Mouse (Mus musculus) ovary, postnatal 36 days (tissue): ENCODE measurements around the gene Kndc1.
A peak's percentile ranks its signal among the peaks of the same experiment; 100 is the strongest.

Experiments
- DNase-seq: peaks from one replicate; pipeline ENCODE4 v3.0.0; 2022; ENCODE audit warnings: low spot score, mixed read lengths

Gene Kndc1

DNA sequence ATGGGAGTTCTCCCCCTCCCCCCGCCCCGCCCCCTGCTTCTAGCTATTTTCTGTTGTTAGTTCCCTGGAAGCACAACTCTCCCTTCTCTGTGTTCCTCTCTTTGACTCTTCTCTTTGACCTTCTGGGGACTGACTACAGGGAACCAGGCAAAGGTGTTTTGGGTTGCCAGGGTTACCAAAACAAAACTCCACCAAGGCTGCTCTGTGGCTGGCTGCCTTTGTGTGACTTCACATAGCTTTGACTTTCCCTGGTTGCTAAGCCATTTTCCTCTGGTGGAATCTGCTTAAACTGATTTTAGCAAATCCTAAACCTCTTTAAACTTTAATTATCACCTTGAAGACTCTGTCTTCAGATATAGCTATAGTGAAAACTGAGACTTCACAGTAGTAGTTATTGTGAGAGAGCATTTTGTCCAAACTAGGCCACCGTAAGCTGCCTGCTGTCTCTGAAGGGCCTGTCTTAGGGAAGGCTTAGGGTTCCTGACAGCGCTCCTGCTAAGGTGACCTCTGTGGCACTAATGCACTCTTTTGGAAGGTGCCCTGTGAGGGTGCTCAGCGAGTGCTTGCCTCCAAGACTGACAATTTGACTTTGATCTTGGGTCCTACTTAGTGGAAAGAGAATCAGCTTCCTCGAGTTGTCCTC, 57.6 kb downstream of the Kndc1 start:
- DNase-seq: no peak

DNA sequence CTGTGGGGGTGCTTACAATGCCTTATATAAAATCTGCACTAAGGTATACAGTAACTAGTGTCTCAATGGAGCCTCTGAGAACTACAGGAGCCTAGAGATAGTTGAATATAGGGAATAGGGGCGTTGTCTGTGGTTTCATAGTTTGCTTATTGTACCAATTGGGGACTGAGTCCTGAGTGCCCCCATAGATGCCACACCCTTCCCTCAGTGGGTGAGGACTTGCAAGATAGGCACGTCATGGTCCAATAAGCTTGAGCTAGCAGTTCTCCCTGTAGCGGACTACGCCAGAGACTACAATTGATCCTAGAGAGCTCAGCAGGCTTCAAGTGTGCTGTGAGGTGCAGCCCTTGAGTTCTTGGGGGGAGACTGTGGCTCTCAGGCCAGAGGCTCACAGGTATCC, 61.0 kb downstream of the Kndc1 start:
- DNase-seq: peak; percentile 23

DNA sequence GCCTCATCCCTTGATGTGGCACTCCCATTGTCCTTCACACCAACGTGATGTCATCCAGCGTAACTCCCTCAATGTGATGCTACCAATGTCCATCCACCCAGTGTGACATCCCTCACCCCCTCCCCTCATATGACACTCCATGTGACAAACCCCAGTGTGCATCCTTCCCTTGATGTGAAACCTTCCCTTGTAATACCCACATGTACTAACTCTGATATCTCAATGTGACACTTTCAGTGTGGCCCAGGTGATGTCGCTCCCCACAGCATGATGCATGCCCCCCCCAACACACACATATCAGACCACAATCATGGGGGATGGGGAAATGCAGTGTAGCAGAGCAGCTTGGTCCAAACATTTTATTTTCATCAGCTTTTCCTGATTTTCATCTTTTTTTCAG, 62.2 kb downstream of the Kndc1 start:
- no peak for DNase-seq

DNA sequence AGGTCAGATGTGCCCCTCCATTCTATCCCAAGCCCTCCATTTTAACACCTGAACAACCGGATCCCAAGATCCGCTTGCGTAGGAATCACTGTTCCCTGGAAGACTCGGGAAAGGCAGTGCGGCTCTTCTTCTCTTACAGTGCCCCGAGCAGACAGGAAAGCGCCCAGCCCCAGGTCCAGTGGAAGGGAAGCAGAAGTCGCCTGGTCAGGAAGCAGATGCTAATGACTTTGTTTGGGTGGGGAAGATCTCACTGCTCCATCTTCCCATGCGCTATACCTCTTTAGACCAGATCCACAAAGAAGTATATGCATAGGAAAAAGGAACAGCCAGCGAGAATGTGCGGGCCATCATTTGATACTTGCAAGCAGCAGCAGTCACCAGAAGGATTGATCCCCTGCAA, 62.9 kb downstream of the Kndc1 start:
- no peak for DNase-seq

- peak; percentile 85 for DNase-seq
Observed at GRCm38 (mm10) chr7:139957958-139958357, 63.5 kb downstream of the Kndc1 start.

DNA sequence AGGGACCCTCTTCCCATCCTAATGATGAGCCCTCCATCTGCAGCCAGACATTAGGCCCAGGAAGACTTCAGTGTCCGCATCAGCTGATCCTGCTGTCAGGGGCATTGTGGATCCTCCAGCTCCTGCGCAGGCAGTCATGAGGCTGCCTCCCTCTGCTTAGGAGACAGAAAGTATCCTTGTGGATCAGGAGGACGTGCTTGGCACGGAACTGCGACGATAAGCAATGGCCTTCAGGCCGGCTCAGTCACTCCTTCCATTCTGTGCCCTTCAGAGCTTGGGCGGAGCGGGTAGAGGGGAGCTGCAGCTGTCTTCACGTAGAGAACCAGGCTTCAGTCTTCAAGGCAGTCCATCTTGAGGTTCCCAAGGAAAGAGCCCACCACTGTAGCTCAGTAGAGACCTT, 66.6 kb downstream of the Kndc1 start:
- DNase-seq: peak; percentile 76

DNA sequence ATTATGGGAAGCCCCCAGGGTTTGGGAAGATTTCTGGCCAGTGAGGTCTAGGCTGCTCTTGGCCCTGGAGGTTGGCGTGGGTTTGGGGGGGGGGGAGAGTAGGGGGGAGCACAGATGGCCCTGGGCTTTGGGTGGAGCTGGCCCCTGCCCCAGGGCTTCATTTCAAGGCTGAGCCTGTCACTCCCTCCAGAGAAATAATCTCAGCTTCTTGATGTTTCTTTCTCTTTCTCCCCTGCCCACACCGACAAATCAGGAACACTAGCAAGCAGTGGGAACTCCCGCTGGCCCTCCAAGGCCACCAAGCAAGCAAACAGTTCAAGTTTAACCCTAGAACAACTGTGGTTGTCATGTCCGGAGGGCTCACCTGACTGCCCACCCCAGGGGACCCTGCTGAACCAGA, 69.3 kb downstream of the Kndc1 start:
- peak; percentile 53 for DNase-seq

GRCm38 (mm10) chr7:139967175-139967574, 72.7 kb downstream of the Kndc1 start:
- no peak for DNase-seq

DNA sequence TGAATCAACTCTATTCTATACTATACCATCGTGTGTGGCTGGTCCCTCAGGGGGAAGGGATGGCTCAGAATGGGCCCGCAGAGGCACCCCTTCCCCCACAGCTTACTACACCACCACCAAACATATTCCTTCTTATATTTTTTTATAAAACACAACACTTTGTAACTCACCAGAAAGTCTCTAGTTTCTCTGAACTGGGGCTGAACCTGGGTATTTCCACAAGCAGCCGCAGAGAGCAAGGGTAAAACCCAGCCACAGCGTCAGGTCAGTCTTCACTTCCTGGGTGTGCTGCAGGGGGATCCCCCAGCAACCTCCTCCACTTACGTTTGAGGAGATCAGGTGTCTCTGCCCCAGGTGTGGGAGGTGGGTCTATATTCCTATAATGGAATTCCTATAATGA, 73.9 kb downstream of the Kndc1 start:
- DNase-seq: no peak

DNA sequence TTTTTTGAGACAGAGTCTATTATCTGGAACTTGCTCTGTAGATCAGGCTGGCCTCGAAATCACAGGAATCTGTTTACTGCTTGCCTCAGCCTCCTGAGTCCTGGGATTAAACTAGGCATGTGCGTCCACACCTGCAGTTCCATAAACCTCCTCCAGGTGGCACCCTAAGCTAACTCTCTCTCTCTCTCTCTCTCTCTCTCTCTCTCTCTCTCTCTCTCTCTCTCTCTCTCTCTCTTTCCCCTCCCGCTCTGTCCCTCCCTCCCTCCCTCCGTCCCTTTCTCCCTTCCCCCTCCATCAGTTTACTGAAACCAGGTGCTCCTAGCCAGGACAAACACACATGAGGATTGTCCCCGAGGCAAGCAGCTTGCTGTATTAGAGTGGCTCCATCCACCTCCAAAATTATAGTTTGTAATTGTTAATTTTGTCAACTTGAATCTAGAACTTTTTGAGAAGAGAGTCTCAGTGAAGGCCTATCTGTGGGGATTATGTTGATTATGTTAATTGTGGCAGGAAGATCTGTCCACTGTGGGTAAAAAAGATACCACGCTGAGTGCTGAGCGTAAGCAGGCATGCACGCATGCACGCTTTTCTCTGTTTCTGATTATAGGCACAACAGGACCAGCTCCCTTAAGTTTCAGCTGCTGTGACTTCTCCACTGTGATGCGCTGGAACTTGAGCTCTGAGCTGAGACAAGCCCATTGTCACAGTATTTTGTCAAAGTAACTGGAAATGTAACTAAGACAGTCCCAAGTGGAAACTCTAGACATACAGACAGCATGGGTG, 75.0 kb downstream of the Kndc1 start:
- DNase-seq: peak; percentile 78

- no peak for DNase-seq
Observed at GRCm38 (mm10) chr7:139970216-139970919, 75.9 kb downstream of the Kndc1 start.

GRCm38 (mm10) chr7:139970979-139971378, 76.5 kb downstream of the Kndc1 start:
- DNase-seq: no peak

GRCm38 (mm10) chr7:139971436-139971835, 76.9 kb downstream of the Kndc1 start:
- no peak for DNase-seq

DNA sequence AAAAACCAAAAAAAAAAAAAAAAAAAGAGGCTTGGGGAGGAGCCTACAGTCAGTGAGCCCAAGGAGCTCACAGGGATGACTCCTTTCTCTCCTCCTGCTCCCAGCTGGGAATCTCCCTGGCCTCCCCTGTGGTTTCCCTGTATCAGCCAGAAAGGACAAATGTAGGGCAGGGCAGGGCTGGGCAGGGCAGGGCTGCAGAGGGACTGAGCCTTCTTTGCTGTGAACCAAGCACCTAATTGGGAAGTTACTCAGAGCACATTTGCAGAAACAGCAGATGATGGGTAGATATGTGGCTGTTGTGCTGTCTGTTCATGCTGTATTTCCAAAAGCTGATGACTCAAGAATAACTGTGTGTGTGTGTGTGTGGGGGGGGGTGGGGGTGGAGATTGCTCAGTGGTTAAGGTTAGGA, 78.4 kb downstream of the Kndc1 start:
- no peak for DNase-seq

- DNase-seq: no peak
Observed at GRCm38 (mm10) chr7:139974307-139974706, 79.8 kb downstream of the Kndc1 start.

DNA sequence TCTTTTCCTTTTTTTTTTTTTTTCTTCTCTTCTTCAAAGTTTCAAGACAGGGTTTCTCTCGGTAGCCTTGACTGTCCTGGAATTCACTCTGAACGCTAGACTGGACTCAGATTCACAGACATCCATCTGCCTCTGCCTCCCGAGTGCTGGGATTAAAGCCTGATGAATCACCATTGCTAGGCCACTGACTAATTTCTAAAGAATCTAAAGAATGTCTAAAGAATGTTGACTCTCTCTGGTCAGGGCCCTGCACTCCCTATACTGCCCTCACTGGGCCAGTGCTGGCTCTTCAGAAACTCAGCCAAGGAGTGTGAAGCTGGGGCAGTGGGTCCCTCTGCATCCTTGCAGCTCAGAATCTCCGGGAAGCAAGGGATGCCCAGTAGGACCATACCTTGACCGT, 81.0 kb downstream of the Kndc1 start:
- DNase-seq: no peak

GRCm38 (mm10) chr7:139978278-139978892, 83.9 kb downstream of the Kndc1 start, which contains the start of gene 6430531B16Rik:
Gene 6430531B16Rik, minus strand, starts transcription at chr7:139978755.
- peak; percentile 87 for DNase-seq

DNA sequence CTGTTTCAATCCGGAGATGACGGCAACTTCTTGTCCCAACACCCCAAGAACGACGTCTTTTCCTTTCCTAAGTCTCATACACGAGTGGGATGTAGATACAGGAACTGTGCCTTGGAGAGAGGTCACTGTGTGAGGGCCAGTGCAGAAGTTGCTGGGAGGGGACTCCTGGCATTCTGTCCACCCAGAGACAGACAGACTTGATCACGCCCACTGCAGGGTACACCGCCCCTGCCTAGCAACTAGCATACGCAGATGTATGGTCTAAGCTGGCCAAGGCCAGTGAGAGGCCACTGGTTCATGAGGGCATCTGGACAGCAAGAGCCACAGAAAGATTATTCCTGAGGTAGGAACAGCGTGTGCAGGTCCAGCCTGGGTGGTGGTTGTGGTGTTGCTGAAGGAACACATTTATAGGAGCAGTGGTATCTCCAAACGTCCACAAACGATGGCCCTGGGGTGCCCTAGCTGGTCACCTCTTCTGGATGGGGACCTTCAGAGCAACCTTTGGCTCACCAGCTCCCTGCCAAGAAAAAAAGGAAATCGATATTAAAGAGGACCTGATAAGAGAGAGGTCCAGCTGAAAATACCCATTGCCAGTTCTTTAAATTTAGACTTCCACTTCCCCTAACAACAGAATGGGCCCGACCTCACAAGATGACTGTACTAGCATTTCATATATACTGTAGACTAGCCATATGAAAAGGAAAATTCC, 84.7 kb downstream of the Kndc1 start:
- no peak for DNase-seq

GRCm38 (mm10) chr7:139980778-139981177, 86.3 kb downstream of the Kndc1 start:
- no peak for DNase-seq

DNA sequence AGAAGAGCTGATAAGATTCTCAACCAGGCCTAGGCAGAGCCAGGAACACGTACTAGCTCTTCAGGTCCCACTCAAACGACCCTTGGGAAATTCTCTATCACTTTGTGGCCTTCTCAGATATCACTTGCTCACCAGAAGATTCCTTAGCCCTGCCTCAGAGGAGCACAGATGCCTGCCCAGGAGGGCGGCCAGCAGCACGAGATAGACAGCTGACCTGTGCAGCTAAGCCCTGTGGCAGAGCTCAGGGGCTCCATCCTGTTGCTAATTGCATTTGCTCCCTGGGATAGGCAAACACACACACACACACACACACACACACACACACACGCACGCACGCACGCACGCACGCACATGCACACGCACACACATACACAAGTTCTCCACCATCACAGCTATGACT, 87.6 kb downstream of the Kndc1 start:
- no peak for DNase-seq

DNA sequence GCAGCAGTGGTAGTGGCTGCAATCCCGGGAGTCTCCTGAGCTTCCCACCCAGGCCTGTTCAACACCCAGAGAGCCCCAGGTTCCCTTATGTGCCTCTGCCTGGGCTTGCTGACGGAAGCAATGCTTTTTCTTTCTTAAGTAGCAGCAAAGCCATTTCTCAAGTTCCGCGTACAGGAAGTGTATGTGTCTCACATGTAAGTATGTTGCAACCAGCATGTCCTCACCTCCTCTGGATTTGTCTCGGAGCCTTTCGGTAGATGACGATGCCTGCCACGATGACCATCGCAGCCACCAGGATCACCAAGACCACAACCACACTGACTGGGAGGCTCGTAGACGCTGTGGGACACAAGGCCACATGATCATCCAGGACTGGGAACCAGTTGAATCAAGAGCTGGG, 90.0 kb downstream of the Kndc1 start:
- DNase-seq: no peak

- no peak for DNase-seq
Observed at GRCm38 (mm10) chr7:139988272-139988671, 93.8 kb downstream of the Kndc1 start.
